Mouse (Mus musculus): ENCODE results near the gene Spon1. TPM values are rescaled to one million over a fixed set of nuclear protein-coding genes. Genes with fewer than 3 reads are reported as not detected.

Spon1 gene
- total RNA-seq, 2 experiments from 2014 or later: 12.8 to 12.9 TPM

GRCm38 (mm10) chr7:113774039-113774438 is 8.2 kb downstream of the Spon1 start:
- intact Hi-C loops (cut with DNase I): no loop called here
- no peak for DNase-seq (ENCODE audit: low spot score)

DNA sequence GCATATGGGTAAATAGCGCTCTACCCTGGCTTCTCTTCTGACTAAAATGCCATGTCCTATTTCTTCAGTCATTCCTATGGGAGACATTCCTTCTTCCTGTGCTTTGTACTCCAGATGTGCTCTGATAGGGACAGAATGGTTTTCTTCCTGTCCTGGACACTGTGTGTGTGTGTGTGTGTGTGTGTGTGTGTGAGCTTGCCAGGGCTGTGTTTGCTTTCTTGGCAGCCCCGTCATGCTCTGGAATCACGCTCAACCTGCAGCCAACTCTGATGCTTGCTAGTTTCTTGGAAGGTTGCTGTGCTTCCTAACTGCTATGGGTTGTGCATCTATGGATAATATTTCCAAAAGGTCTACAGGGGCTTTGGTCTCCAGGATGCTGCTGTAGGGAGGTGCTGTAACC is 9.1 kb downstream of the Spon1 start:
- intact Hi-C loops (cut with DNase I): no loop called here
- no peak for DNase-seq (ENCODE audit: low spot score)

- no peak for DNase-seq (ENCODE audit: low spot score)
- intact Hi-C loops (cut with DNase I): no loop called here
Observed at GRCm38 (mm10) chr7:113778546-113778945, 12.7 kb downstream of the Spon1 start.

GRCm38 (mm10) chr7:113780286-113780685 is 14.5 kb downstream of the Spon1 start:
- intact Hi-C loops (cut with DNase I): no loop called here
- no peak for DNase-seq (ENCODE audit: low spot score)

DNA sequence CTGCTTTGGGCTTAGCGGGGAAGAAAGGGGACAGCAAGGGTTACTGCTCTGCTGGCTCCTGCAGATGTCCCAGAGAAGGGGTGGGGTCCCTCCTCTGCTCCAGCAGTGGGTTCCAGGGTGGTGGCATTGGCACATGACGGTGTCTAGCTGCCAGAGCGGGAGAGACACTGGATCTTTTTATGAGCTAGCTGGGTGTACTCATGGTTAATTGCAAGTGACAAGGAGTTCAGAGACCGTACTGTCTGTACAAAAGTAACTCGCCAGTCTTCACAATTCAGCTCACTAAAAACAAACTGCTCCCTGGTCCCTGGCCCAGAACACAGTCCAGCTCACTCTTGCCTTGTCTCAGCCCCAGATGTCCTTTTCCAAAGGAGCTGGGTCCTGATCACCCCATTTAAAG is 26.2 kb downstream of the Spon1 start:
- intact Hi-C loops (cut with DNase I): no loop called here
- no peak for DNase-seq (ENCODE audit: low spot score)

DNA sequence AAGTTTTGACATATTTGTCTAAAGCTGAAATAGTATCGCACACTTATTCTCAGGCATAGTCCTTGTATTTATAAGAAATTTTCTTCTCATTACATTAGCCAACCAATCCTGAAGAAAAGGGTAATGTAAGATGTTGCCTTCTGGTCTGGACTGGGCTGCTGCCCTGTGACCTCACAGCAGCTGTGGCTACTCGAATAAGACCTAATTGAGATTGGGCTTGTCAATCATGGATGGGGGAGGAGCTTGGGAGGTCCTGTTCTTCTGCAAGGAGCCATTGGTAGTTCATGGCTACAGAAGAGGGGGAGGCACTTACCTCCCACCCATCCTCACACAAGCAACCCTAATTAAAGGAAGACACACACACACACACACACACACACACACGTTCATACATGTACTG is 27.1 kb downstream of the Spon1 start:
- intact Hi-C loops (cut with DNase I): no loop called here
- no peak for DNase-seq (ENCODE audit: low spot score)

DNA sequence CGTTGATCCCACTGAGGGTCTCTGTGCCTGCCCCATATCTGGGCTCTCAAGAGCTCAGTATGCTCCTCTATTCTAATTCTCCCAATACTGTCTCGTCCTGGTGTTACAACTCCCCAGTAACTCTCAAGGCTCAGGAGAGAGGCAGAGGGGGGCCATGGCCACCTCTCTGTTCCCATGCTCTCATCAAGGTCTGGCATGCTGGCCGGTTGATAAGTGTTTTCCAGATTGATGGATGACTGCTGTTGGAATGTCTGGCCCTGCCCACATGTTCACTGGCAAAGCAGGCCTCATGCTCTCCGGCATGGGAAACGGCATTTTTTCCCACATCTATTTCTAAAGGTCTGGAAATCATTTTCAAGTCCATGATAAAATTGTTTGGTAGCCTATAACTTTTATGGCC is 29.4 kb downstream of the Spon1 start:
- no peak for DNase-seq (ENCODE audit: low spot score)
- intact Hi-C loops (cut with DNase I): no loop called here

- no peak for DNase-seq (ENCODE audit: low spot score)
- intact Hi-C loops (cut with DNase I): no loop called here
Observed at GRCm38 (mm10) chr7:113797134-113797533, 31.3 kb downstream of the Spon1 start.

- intact Hi-C loops (cut with DNase I): no loop called here
- no peak for DNase-seq (ENCODE audit: low spot score)
Observed at GRCm38 (mm10) chr7:113798605-113799255, 32.9 kb downstream of the Spon1 start.

DNA sequence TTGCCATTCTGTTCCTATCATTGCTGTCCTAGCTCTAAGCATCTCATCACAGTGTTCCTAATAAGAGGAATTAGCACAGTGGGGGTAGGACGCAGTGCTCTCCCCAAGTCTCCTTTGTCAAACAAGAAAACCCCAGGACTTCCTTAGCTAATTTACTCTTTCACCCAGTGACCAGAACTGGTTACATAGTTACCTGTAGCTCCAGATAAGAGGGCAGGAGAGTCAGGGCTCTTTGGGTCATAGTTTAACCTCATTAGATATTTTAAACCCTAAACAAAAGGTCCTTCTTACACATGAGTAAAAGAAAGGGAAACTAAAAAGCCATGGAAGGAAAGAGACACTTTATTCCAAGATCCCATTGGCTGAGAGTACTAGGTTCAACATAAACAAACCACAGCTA is 44.0 kb downstream of the Spon1 start:
- intact Hi-C loops (cut with DNase I): no loop called here
- DNase-seq (ENCODE audit: low spot score): no peak

- no peak for DNase-seq (ENCODE audit: low spot score)
- intact Hi-C loops (cut with DNase I): no loop called here
Observed at GRCm38 (mm10) chr7:113811376-113812158, 45.8 kb downstream of the Spon1 start.

DNA sequence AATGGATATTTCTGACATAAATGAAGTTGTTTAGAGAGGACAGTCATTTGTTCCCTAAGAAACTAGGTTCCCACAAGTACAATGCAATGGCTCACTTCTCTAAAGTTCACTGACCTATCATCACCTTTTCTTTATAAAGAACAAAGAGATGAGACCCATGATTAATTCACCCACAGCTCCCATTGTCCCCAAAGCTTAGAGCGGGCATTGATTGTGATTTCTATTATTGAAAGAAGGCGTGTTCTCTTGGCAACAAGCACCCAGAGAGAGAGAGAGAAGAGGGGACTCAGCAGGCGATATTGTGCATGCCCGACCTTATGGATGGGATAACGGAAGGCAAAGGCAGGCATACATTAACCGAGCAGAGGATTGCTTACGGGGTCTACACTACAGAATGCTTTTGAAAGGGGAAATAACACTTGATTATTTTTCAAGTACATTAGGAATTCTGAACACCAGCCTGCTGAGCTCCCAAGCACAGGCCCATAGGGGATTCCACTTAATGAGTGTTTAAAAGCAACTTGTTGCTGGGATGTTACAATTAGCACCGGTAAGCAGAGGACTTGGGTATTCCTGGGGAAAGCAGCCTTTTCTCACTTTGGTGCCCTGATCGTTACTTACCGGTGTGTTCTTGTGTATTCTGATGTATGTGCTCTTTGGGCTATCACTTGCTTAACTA is 48.4 kb downstream of the Spon1 start:
- intact Hi-C loops (cut with DNase I): no loop called here
- DNase-seq (ENCODE audit: low spot score): no peak

- intact Hi-C loops (cut with DNase I): no loop called here
- no peak for DNase-seq (ENCODE audit: low spot score)
Observed at GRCm38 (mm10) chr7:113815726-113816125, 49.9 kb downstream of the Spon1 start.

DNA sequence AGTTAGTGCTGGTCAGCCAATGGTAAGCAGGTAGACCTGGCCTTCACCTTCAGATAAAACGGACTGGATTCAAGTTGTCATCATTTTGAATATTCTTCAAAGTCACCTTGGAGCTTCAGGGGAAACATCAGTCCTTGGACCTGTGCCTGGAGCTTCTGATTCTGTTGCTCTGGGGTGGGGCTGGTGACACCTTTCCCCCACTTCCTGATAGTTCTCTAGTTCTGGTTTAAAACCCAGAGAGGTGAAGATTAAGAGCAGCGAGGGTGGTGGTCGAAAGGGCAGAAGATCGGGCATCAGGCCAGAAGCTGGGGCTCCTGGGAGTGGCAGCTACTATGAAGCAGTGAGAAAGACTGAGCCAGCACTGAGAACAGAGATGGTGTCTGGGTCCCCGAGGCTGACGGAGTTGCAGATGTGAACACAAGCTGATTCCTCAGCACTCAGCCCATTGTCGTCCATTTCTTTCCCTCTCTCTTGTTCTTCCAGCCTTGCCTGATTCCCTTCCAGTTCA is 51.1 kb downstream of the Spon1 start:
- DNase-seq (ENCODE audit: low spot score): no peak
- intact Hi-C loops (cut with DNase I): no loop called here

GRCm38 (mm10) chr7:113818116-113818515 is 52.3 kb downstream of the Spon1 start:
- no peak for DNase-seq (ENCODE audit: low spot score)
- intact Hi-C loops (cut with DNase I): no loop called here

GRCm38 (mm10) chr7:113820213-113820612 is 54.4 kb downstream of the Spon1 start:
- DNase-seq (ENCODE audit: low spot score): no peak
- intact Hi-C loops (cut with DNase I): no loop called here

DNA sequence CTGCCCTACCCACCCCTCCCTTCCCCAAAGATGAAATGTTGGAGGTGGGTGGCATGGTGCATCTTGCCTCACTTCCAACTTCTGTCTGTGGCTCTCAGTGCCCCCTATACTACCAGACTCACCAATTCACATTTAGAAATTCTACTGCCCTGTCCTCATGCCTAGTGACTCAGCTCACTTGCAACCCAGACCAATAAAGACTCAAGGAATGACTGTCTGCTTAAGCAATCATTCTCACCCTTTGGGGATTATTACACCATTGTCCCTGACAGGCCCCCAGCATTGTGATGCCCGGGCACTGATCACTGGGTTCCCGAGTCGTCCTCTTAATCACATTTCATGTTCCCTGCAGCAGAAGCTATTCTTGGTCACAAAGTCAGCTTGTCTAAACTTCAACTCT is 57.2 kb downstream of the Spon1 start:
- intact Hi-C loops (cut with DNase I): no loop called here
- no peak for DNase-seq (ENCODE audit: low spot score)

- intact Hi-C loops (cut with DNase I): no loop called here
- DNase-seq (ENCODE audit: low spot score): no peak
Observed at GRCm38 (mm10) chr7:113824651-113825050, 58.9 kb downstream of the Spon1 start.

DNA sequence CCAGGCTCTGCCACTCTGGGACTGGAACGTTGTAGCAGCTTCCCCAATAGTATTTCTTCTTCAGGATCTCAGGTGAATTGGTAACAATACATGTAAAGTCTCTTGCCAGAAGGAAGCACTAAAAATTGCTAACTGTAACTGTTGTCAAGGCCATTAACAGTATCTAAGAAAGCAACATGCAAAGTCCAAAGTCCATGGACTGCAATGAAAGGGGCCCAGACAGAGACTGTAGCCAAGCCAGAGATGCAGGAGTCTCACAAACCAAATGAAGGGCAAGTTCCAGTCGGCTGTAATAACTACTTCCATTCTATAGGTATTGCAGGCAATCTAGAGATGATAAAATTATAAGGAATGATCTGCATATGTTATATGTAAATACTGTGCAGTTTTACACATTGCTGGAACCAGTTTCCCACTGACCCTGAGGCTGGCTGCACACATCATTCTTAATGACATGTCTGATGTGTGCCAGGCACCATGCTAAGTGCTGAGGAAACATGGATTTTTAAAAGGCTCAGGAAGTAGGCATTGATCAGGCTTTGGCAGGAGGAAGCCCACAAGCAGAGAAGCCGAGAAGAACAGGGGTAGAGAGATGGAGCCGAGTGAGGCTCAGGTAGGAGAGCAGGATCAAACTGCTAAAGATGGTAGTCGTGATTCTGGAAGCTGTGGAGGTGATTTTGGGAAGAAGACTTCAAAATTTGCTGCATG is 59.9 kb downstream of the Spon1 start:
- DNase-seq (ENCODE audit: low spot score): no peak
- intact Hi-C loops (cut with DNase I): no loop called here

- intact Hi-C loops (cut with DNase I): no loop called here
- DNase-seq (ENCODE audit: low spot score): no peak
Observed at GRCm38 (mm10) chr7:113826510-113826909, 60.7 kb downstream of the Spon1 start.

Data from heart, postnatal 25 days (tissue).